Comparison of ENCODE assay signal across 8 mouse cellular contexts in the genomic region with DNA sequence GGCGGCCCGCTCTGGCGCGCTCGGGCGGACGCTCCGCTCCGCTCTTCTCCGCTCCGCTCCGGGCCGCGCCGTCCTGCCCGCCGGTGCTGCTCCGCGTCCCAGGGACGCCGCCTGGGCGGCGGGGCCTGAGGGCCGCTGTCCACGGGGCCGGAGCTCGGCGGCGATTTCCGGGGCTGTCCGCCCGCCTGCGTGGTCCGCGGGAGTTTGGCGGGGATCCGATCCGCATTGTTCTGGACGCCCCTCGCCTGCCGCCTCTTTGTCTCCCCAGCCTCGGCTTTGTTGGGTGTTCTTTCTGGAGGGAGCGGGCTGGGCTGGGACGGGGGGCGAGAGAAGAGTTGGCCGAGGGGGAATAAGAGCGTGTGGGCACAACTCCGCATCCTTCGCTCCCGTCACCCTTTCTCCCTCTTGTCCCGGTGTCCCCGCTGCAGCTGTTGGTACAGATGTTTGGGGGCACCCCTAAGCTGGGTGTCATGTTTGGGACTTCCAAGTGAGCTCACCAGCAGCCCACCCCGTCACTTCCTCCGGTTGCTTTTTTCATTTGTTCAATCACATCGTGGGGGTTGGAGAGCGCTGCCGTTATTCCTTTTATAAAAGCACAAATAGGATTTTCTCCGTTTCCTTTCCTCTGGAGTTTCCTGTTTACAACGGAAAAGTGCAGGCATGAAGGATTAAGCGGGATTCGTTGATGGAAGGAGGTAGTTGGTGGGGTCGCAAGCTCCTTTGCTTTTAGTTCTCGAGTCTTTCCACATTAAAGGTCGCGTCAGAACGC. TPM values are rescaled to one million over a fixed set of nuclear protein-coding genes. Genes with fewer than 3 reads are reported as not detected.
A peak's percentile ranks its signal among the peaks of the same experiment; 100 is the strongest.
DNase-seq lines count a peak whose midpoint lies in the region; ATAC-seq and TF ChIP-seq lines count a peak whose summit lies in the region.

No protein-coding gene starts in this region.

- WGBS in forebrain, postnatal 0 days = under 1% methylated on average over 53 of the region's 66 CpGs
- WGBS in hindbrain, embryonic 14.5 days = under 1% methylated on average over 57 of the region's 66 CpGs
- 1% methylated on average over 66 of the region's 66 CpGs for WGBS in small intestine, adult 2 months

- peak overlapping the region; percentile 84 for H3K27ac ChIP-seq in bone marrow macrophage, adult 2 months (ENCODE audit: insufficient read depth, low read depth, low read length)
- H3K27ac ChIP-seq in forebrain, postnatal 0 days (ENCODE audit: low read depth, low read length) = peak overlapping the region; percentile 92
- peak overlapping the region; percentile 96 for H3K27ac ChIP-seq in hindbrain, embryonic 14.5 days
- peak overlapping the region; percentile 80 for H3K27ac ChIP-seq in small intestine, adult 2 months (ENCODE audit: insufficient read depth, low read depth, low read length)

- no peaks in the 10 kb centered on the region for H3K27me3 ChIP-seq in forebrain, postnatal 0 days (ENCODE audit: insufficient read depth, low read length)
- no peaks in the 10 kb centered on the region for H3K27me3 ChIP-seq in hindbrain, embryonic 14.5 days (ENCODE audit: control insufficient read depth, insufficient read depth, low read length)
- no peaks in the 10 kb centered on the region for H3K27me3 ChIP-seq in small intestine, adult 2 months (ENCODE audit: control insufficient read depth, insufficient read depth, low read length)

- peak; percentile 62 for ATAC-seq in forebrain, postnatal 0 days
- ATAC-seq in hindbrain, embryonic 14.5 days (ENCODE audit: low FRiP score) = peak; percentile 54
- peak; percentile 39 for ATAC-seq in megakaryocyte-erythroid progenitor cell, adult 5-6 weeks (replicated peaks; ENCODE audit: low FRiP score, low TSS enrichment, poor library complexity, severe bottlenecking)

- H3K9ac ChIP-seq in forebrain, postnatal 0 days = peak overlapping the region; percentile 96
- peak overlapping the region; percentile 93 for H3K9ac ChIP-seq in hindbrain, embryonic 14.5 days

- no peaks in the 10 kb centered on the region for H3K36me3 ChIP-seq in forebrain, postnatal 0 days (ENCODE audit: insufficient read depth)
- H3K36me3 ChIP-seq in hindbrain, embryonic 14.5 days (replicated peaks; ENCODE audit: control insufficient read depth, insufficient read depth) = no peaks in the 10 kb centered on the region
- no peaks in the 10 kb centered on the region for H3K36me3 ChIP-seq in small intestine, adult 2 months (ENCODE audit: control insufficient read depth, insufficient read depth, low read length)

- H3K4me1 ChIP-seq in bone marrow macrophage, adult 2 months (ENCODE audit: control insufficient read depth, insufficient read depth, low read length) = peaks cover 30% of the 10 kb centered on the region
- peaks cover 17% of the 10 kb centered on the region; the same call in 1 of the 2 replicates for H3K4me1 ChIP-seq in forebrain, postnatal 0 days (ENCODE audit: insufficient read depth)
- peaks cover 25% of the 10 kb centered on the region for H3K4me1 ChIP-seq in hindbrain, embryonic 14.5 days (replicated peaks; ENCODE audit: control insufficient read depth, insufficient read depth, low read length)
- H3K4me1 ChIP-seq in small intestine, adult 2 months (ENCODE audit: control insufficient read depth, insufficient read depth, insufficient read length, low read length) = peaks cover 3% of the 10 kb centered on the region; the same call in 1 of the 2 replicates

- peak; percentile 64 to 73 for DNase-seq in cerebellum, postnatal 10 days
- no peak for DNase-seq in cerebellum, adult 9-11 months
- peak; percentile 67 for DNase-seq in forebrain, postnatal 0 days
- DNase-seq in hindbrain, embryonic 14.5 days (ENCODE audit: low spot score) = peak; percentile 60
- peak; percentile 47 for DNase-seq in left cerebral cortex, postnatal 4 days

- no peak for TF ChIP-seq POLR2A in bone marrow macrophage, adult 2 months (IDR thresholded peaks at IDR 0.05; ENCODE audit: borderline replicate concordance, low read depth, low read length)
- TF ChIP-seq POLR2A in small intestine, adult 2 months (IDR thresholded peaks at IDR 0.05; ENCODE audit: low read depth, low read length) = no peak

- H3K4me3 ChIP-seq in bone marrow macrophage, adult 2 months (ENCODE audit: insufficient read depth, low read length) = peak overlapping the region; percentile 100
- H3K4me3 ChIP-seq in forebrain, postnatal 0 days (ENCODE audit: low read depth, low read length) = peak overlapping the region; percentile 98
- peak overlapping the region; percentile 98 for H3K4me3 ChIP-seq in hindbrain, embryonic 14.5 days (replicated peaks; ENCODE audit: low read length)
- H3K4me3 ChIP-seq in small intestine, adult 2 months (ENCODE audit: low read depth, low read length) = peak overlapping the region; percentile 87

- no peaks in the 10 kb centered on the region for H3K9me3 ChIP-seq in forebrain, postnatal 0 days (ENCODE audit: low read length)
- H3K9me3 ChIP-seq in hindbrain, embryonic 14.5 days (ENCODE audit: control insufficient read depth, low read length) = no peaks in the 10 kb centered on the region

- peak overlapping the region; percentile 72 for H3K4me2 ChIP-seq in forebrain, postnatal 0 days (ENCODE audit: low read depth)
- H3K4me2 ChIP-seq in hindbrain, embryonic 14.5 days (replicated peaks) = peak overlapping the region; percentile 91

- TF ChIP-seq CTCF in bone marrow macrophage, adult 2 months (IDR thresholded peaks at IDR 0.05; ENCODE audit: low read depth, low read length) = no peak
- TF ChIP-seq CTCF in forebrain, postnatal 0 days (IDR thresholded peaks at IDR 0.05; ENCODE audit: low read depth) = no peak
- TF ChIP-seq CTCF in small intestine, adult 2 months (IDR thresholded peaks at IDR 0.05; ENCODE audit: extremely low read depth, insufficient read length, insufficient replicate concordance, low read depth, low read length) = no peak

- intact Hi-C loops in left cerebral cortex, postnatal 4 days (cut with DNase I) = no loop called here

RNA-seq across cellular contexts. Expression of gene Sec63, which starts 0.8 kb away (rescaled TPM):
- 53.1 and 53.4 TPM in 2 replicates for polyA plus RNA-seq in bone marrow macrophage, adult 2 months (2012; ENCODE audit: insufficient read depth, insufficient read length, missing spikeins)
- total RNA-seq in forebrain, postnatal 0 days (2014; rRNA removed) = 20.7 and 24.9 TPM in 2 replicates
- 9.3 and 14.0 TPM in 2 replicates for polyA plus RNA-seq in forebrain, postnatal 0 days (2015; fragmentation: Nextera tagmentation; extraction: Ambion mirVana)
- polyA plus RNA-seq in hindbrain, embryonic 14.5 days (2014; fragmentation: Nextera tagmentation; extraction: Ambion mirVana) = 17.2 and 17.6 TPM in 2 replicates
- total RNA-seq in left cerebral cortex, postnatal 4 days (2021) = 10 to 100 TPM; 42.9 to 50.5 TPM
- total RNA-seq in megakaryocyte-erythroid progenitor cell, adult 5-6 weeks (2014; fragmentation: Nextera tagmentation) = 25.6 and 29.3 TPM in 2 replicates
- 17.5 and 39.9 TPM in 2 replicates for total RNA-seq in megakaryocyte-erythroid progenitor cell, adult 5-6 weeks (2017)
- polyA plus RNA-seq in small intestine, adult 2 months (2012; rRNA removed) = 3.2 and 5.0 TPM in 2 replicates
